Mouse (Mus musculus): ENCODE measurements around the gene Gm15557.

DNA sequence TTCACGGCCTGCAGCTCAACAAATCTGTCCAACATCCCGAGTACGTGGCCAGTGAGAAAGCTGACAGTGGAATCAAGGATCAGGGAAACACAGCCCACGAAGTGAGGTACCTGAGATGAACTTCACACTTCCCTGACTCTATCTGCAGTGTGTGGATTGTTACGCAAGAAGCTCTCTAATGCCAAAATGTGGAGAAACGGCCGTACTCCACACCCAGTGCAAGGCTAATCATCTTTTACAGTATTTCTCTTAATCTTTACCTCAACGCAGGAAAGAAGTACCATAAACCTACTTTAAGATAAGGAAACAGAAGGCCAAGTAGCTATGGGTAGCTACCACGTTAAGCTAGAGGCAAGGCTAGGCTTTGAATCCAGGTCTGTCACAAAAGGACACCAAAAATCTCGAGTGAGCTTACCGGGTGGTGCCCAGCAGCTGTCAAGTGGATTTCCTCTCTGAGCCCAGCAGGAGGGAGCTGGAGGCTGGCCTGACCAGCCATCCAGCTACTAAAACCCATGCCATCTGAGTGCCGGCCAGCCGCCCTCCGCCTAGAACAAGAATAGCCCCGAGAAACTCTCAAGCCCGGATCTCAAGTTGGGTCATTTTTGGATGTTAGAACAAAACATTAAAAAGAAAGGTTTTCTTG is 37.4 kb upstream of the Gm15557 start:
- TF ChIP-seq EP300 (IDR thresholded peaks at IDR 0.05; ENCODE audit: low read depth) = no peak
- TF ChIP-seq CTCF (IDR thresholded peaks at IDR 0.05; ENCODE audit: low read depth) = no peak

All from heart, postnatal 0 days (tissue).